Mouse (Mus musculus) hindbrain, embryonic 16.5 days (tissue): Measurements from ENCODE around the gene Iffo1. TPM values are rescaled to one million over a fixed set of nuclear protein-coding genes. Genes with fewer than 3 reads are reported as not detected.

Experiments used
- ATAC-seq: fragments of 200-750 bp; cut with Nextera tagmentation; 2 replicates; pipeline ENCODE4 v1.8.0; 2017; ENCODE audit warnings: moderate TSS enrichment, moderate library complexity
- H3K27ac ChIP-seq: fragments of 300-500 bp; sonication (generic); 2 replicates; pipeline ENCODE4 v1.5.1; 2014; ENCODE audit warnings: low read depth, mild to moderate bottlenecking, control low read depth, low read length, moderate library complexity
- H3K27me3 ChIP-seq: fragments of 300-500 bp; sonication (generic); replicated peaks from 2 replicates; pipeline ENCODE4 v1.6.1; 2014; ENCODE audit warnings: low read length; ENCODE audit not compliant: control insufficient read depth, insufficient read depth
- H3K36me3 ChIP-seq: fragments of 300-500 bp; sonication (generic); 2 replicates; pipeline ENCODE4 v1.6.1; 2014; ENCODE audit warnings: mild to moderate bottlenecking, low read length, moderate library complexity, mixed read lengths; ENCODE audit not compliant: control insufficient read depth, insufficient read depth
- H3K4me1 ChIP-seq: fragments of 300-500 bp; sonication (generic); 2 replicates; pipeline ENCODE4 v1.6.1; 2014; ENCODE audit warnings: low read depth, low read length; ENCODE audit not compliant: control insufficient read depth, insufficient read depth
- H3K4me2 ChIP-seq: fragments of 300-500 bp; sonication (generic); 2 replicates; pipeline ENCODE4 v1.6.1; 2014; ENCODE audit warnings: mild to moderate bottlenecking, low read length, control low read depth, moderate library complexity
- H3K4me3 ChIP-seq: fragments of 300-500 bp; sonication (generic); 2 replicates; pipeline ENCODE4 v1.5.1; 2014; ENCODE audit warnings: mild to moderate bottlenecking, low read length, control low read depth, moderate library complexity
- H3K9ac ChIP-seq: fragments of 300-500 bp; sonication (generic); 2 replicates; pipeline ENCODE4 v1.6.1; 2014; ENCODE audit warnings: low read depth, mild to moderate bottlenecking, control low read depth, low read length, moderate library complexity
- H3K9me3 ChIP-seq: fragments of 300-500 bp; sonication (generic); 2 replicates; pipeline ENCODE4 v1.6.1; 2014; ENCODE audit warnings: mild to moderate bottlenecking, low read length, moderate library complexity; ENCODE audit not compliant: control insufficient read depth
- WGBS: fragments of 180-500 bp; shearing (Covaris S2); extraction: QIAGEN DNeasy Blood & Tissue Kit; methylation state at CpG from one replicate; pipeline ENCODE4 v1.1.7; 2014; 5-methylcytosine and 5-hydroxymethylcytosine counted together
- polyA plus RNA-seq: library from polyadenylated mRNA; unstranded; fragments of >200 nt; fragmentation: Nextera tagmentation; extraction: Ambion mirVana; gene quantifications from 2 replicates; pipeline ENCODE4 v1.2.1, GENCODE M21; 2015

The Iffo1 gene
- 20.3 and 21.9 TPM in 2 replicates for polyA plus RNA-seq

GRCm38 (mm10) chr6:125145001-125145400 is at the start of gene Iffo1:
TSS of gene Iffo1 (plus strand) at chr6:125145241.
- ATAC-seq: peak; percentile 95
- Histone ChIP-seq H3K27ac (peak within 1 kb of the TSS; percentile 94), H3K4me2 (peak within 1 kb of the TSS; percentile 80), H3K4me3 (peak within 1 kb of the TSS; percentile 79), H3K4me1 (peaks cover 44% of the 10 kb centered on the region), H3K36me3 (peaks cover 16% of the 10 kb centered on the region), H3K9me3 (no peaks in the 10 kb centered on the region), H3K27me3 (no peaks in the 10 kb centered on the region), H3K9ac (peak within 1 kb of the TSS; percentile 81)
- 0% methylated on average over 16 of the region's 16 CpGs for WGBS

GRCm38 (mm10) chr6:125095391-125096278 is 49.4 kb upstream of the Iffo1 start, which contains the start of gene Chd4:
TSS of gene Chd4 (plus strand) at chr6:125095981.
- H3K9me3 ChIP-seq: no peaks in the 10 kb centered on the region
- H3K4me1 ChIP-seq: peaks cover 37% of the 10 kb centered on the region
- WGBS: 1% methylated on average over 44 of the region's 45 CpGs
- H3K27me3 ChIP-seq: no peaks in the 10 kb centered on the region
- H3K4me3 ChIP-seq: peak within 1 kb of the TSS; percentile 86
- H3K9ac ChIP-seq: peak within 1 kb of the TSS; percentile 95
- peak within 1 kb of the TSS; percentile 91 for H3K4me2 ChIP-seq
- H3K27ac ChIP-seq: peak within 1 kb of the TSS; percentile 95
- ATAC-seq: peak; percentile 79
- peaks cover 6% of the 10 kb centered on the region; the same call in 1 of the 2 replicates for H3K36me3 ChIP-seq

- Histone ChIP-seq H3K9ac (peak overlapping the region; percentile 95), H3K27me3 (no peaks in the 10 kb centered on the region), H3K4me1 (peaks cover 35% of the 10 kb centered on the region), H3K27ac (peak overlapping the region; percentile 95), H3K4me3 (peak overlapping the region; percentile 86), H3K36me3 (peaks cover 12% of the 10 kb centered on the region), H3K9me3 (no peaks in the 10 kb centered on the region), H3K4me2 (peak overlapping the region; percentile 91)
- WGBS: 0% methylated on average over 20 of the region's 32 CpGs
- no peak for ATAC-seq
These were observed 48.8 kb upstream of the Iffo1 start for GRCm38 (mm10) chr6:125096279-125096596.

DNA sequence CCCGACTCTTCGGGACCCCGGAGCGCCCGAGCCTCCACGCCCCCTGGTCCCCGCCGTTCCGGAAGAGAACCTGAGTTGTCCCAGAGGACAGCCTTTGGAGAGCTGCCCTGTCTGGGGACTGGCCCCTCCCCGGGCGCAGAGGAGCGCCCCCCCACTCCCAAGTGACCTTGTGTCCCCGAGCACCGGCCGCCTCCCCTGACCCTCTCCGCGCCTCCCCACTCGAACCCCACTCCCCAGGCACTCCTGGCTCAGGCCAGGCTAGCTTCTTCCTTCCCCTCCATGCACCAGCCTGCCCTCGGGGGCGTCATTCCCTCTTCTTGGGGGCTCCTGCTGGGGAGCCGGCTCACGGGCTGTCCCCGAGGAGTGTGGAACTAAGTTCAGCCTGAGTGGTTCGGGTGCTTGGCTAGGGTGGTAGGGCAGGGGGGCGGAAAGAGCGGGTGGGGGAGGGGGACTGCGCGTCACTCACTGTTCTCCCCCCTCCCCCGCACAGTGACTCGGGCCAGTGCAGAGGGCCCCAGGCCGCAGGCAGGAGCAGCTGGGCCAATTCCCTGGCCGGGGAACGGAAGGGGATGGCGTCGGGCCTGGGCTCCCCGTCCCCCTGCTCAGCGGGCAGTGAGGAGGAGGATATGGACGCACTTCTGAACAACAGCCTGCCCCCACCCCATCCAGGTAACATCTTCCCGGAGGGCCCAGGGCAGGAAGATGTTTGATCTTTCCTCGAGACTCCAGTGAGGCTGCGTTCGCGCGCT is 48.3 kb upstream of the Iffo1 start:
- Histone ChIP-seq H3K27ac (peak overlapping the region; percentile 95), H3K9ac (peak overlapping the region; percentile 95), H3K36me3 (peaks cover 17% of the 10 kb centered on the region), H3K27me3 (no peaks in the 10 kb centered on the region), H3K9me3 (no peaks in the 10 kb centered on the region), H3K4me1 (peaks cover 35% of the 10 kb centered on the region), H3K4me2 (peak overlapping the region; percentile 91), H3K4me3 (peak overlapping the region; percentile 86)
- ATAC-seq: peak; percentile 48
- 0% methylated on average over 40 of the region's 44 CpGs for WGBS

- Histone ChIP-seq H3K4me2 (peak overlapping the region; percentile 91), H3K27me3 (no peaks in the 10 kb centered on the region), H3K4me3 (peak overlapping the region; percentile 86), H3K27ac (peak overlapping the region; percentile 95), H3K4me1 (peaks cover 35% of the 10 kb centered on the region), H3K9me3 (no peaks in the 10 kb centered on the region), H3K9ac (peak overlapping the region; percentile 95), H3K36me3 (peaks cover 20% of the 10 kb centered on the region)
- peak; percentile 5 for ATAC-seq
- 1% methylated on average over 12 of the region's 12 CpGs for WGBS
These were observed 47.7 kb upstream of the Iffo1 start for GRCm38 (mm10) chr6:125097346-125097689.

DNA sequence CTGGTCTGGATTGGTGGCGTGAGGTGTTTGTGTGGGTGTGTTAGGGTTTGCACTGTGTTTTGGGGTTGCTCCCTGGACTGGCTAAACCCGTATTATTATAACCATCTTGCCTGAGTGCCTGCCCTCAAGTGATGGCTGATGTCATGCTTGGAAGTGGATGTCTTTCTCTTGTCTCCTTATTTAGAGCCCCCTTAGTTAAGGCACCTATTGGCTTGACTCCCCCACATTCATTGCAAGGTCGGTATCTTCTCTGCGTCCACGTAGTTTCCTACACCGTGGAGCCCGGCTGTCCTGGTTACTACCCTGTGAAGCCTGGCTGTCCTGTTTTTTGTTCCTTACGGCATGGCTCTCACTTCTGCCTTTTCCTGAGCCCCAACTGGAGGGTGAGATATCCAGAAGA is 47.1 kb upstream of the Iffo1 start:
- no peak for ATAC-seq
- H3K4me2 ChIP-seq: peak overlapping the region; percentile 91
- H3K9me3 ChIP-seq: no peaks in the 10 kb centered on the region
- WGBS: 51% methylated on average over 8 of the region's 8 CpGs
- H3K4me3 ChIP-seq: peak overlapping the region; percentile 86
- H3K36me3 ChIP-seq: peaks cover 27% of the 10 kb centered on the region
- peak overlapping the region; percentile 95 for H3K9ac ChIP-seq
- no peak overlapping the region for H3K27ac ChIP-seq
- no peaks in the 10 kb centered on the region for H3K27me3 ChIP-seq
- H3K4me1 ChIP-seq: peaks cover 35% of the 10 kb centered on the region

GRCm38 (mm10) chr6:125098513-125098912 is 46.5 kb upstream of the Iffo1 start:
- Histone ChIP-seq H3K27me3 (no peaks in the 10 kb centered on the region), H3K4me1 (peaks cover 35% of the 10 kb centered on the region), H3K4me2 (peak overlapping the region; percentile 91), H3K36me3 (peaks cover 28% of the 10 kb centered on the region), H3K27ac (peak overlapping the region; percentile 14; the same call in 1 of the 2 replicates), H3K4me3 (peak overlapping the region; percentile 86), H3K9ac (peak overlapping the region; percentile 95), H3K9me3 (no peaks in the 10 kb centered on the region)
- no peak for ATAC-seq
- WGBS: 34% methylated on average over 3 of the region's 3 CpGs

- peaks cover 35% of the 10 kb centered on the region for H3K4me1 ChIP-seq
- H3K9ac ChIP-seq: peak overlapping the region; percentile 19
- H3K27ac ChIP-seq: peak overlapping the region; percentile 72
- H3K36me3 ChIP-seq: peaks cover 29% of the 10 kb centered on the region
- no peaks in the 10 kb centered on the region for H3K9me3 ChIP-seq
- 26% methylated on average over 4 of the region's 5 CpGs for WGBS
- H3K4me2 ChIP-seq: peak overlapping the region; percentile 91
- no peaks in the 10 kb centered on the region for H3K27me3 ChIP-seq
- peak overlapping the region; percentile 16 for H3K4me3 ChIP-seq
- ATAC-seq: no peak
These were observed 45.5 kb upstream of the Iffo1 start for GRCm38 (mm10) chr6:125099421-125099971.

DNA sequence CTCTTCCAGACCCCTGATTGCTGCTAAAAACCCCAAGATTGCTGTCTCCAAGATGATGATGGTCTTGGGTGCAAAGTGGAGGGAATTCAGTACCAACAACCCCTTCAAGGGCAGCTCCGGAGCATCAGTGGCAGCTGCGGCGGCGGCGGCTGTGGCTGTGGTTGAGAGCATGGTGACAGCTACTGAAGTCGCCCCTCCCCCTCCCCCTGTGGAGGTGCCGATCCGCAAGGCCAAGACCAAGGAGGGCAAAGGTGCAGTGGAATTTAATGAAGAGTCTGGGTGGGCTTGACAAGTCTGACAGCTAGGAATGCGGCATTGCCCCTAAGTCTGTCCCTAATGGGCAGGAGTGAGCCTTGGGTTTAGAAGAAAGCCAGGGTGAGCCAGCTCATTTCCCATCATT is 43.6 kb upstream of the Iffo1 start:
- no peaks in the 10 kb centered on the region for H3K27me3 ChIP-seq
- no peaks in the 10 kb centered on the region for H3K9me3 ChIP-seq
- peaks cover 31% of the 10 kb centered on the region for H3K4me1 ChIP-seq
- no peak for ATAC-seq
- H3K4me2 ChIP-seq: no peak overlapping the region
- no peak overlapping the region for H3K9ac ChIP-seq
- H3K4me3 ChIP-seq: no peak overlapping the region
- H3K36me3 ChIP-seq: peaks cover 44% of the 10 kb centered on the region
- WGBS: 79% methylated on average over 7 of the region's 9 CpGs
- H3K27ac ChIP-seq: no peak overlapping the region
